Mouse (Mus musculus) midbrain, embryonic 14.5 days (tissue): Measurements from ENCODE around the gene Gm11032. TPM values are rescaled to one million over a fixed set of nuclear protein-coding genes. Genes with fewer than 3 reads are reported as not detected.

Experiments used
- ATAC-seq: fragments of 200-750 bp; cut with Nextera tagmentation; 2 replicates; pipeline ENCODE4 v1.8.0; 2017; ENCODE audit warnings: moderate number of reproducible peaks, moderate library complexity; ENCODE audit not compliant: low FRiP score, low TSS enrichment
- DNase-seq: peaks from one replicate; pipeline ENCODE4 v3.0.0-alpha.2; 2015
- H3K27ac ChIP-seq: fragments of 300-500 bp; sonication (generic); replicated peaks from 2 replicates; pipeline ENCODE4 v1.5.1; 2014; ENCODE audit warnings: mild to moderate bottlenecking, low read depth, low read length, moderate library complexity
- H3K27me3 ChIP-seq: fragments of 300-500 bp; sonication (generic); 2 replicates; pipeline ENCODE4 v1.6.1; 2014; ENCODE audit warnings: low read length, control low read depth, mixed read lengths; ENCODE audit not compliant: control insufficient read depth, insufficient read depth
- H3K36me3 ChIP-seq: fragments of 300-500 bp; sonication (generic); 2 replicates; pipeline ENCODE4 v1.6.1; 2014; ENCODE audit warnings: low read length, control low read depth; ENCODE audit not compliant: control insufficient read depth, insufficient read depth
- H3K4me1 ChIP-seq: fragments of 300-500 bp; sonication (generic); 2 replicates; pipeline ENCODE4 v1.6.1; 2014; ENCODE audit warnings: mild to moderate bottlenecking, antibody characterized with exemption, low read length, control low read depth; ENCODE audit not compliant: control insufficient read depth, insufficient read depth
- H3K4me2 ChIP-seq: fragments of 300-500 bp; sonication (generic); 2 replicates; pipeline ENCODE4 v1.6.1; 2014; ENCODE audit warnings: mild to moderate bottlenecking, low read length, moderate library complexity
- H3K4me3 ChIP-seq: fragments of 300-500 bp; sonication (generic); replicated peaks from 2 replicates; pipeline ENCODE4 v1.5.1; 2014; ENCODE audit warnings: low read depth, low read length
- H3K9ac ChIP-seq: fragments of 300-500 bp; sonication (generic); replicated peaks from 2 replicates; pipeline ENCODE4 v1.6.1; 2014; ENCODE audit warnings: mild to moderate bottlenecking, low read length, moderate library complexity
- H3K9me3 ChIP-seq: fragments of 300-500 bp; sonication (generic); 2 replicates; pipeline ENCODE4 v1.6.1; 2016; ENCODE audit warnings: low read length, control low read depth, mixed read lengths; ENCODE audit not compliant: control insufficient read depth
- whole genome bisulfite sequencing: fragments of 180-500 bp; shearing (Covaris S2); extraction: QIAGEN DNeasy Blood & Tissue Kit; methylation state at CpG from one replicate; pipeline ENCODE4 v1.1.7; 2014; 5-methylcytosine and 5-hydroxymethylcytosine counted together
- polyA plus RNA-seq: library from polyadenylated mRNA; unstranded; fragments of >200 nt; fragmentation: Nextera tagmentation; extraction: Ambion mirVana; gene quantifications from 2 replicates; pipeline ENCODE4 v1.2.1, GENCODE M21; 2014

Gm11032 gene
- polyA plus RNA-seq, 1 experiment from 2014 or later = not detected

- DNase-seq = no peak
- no peaks in the 10 kb centered on the region for H3K36me3 ChIP-seq
- H3K4me3 ChIP-seq = no peak overlapping the region
- H3K27me3 ChIP-seq = no peaks in the 10 kb centered on the region
- H3K27ac ChIP-seq = no peak overlapping the region
- 72% methylated on average over 2 of the region's 2 CpGs for WGBS
- no peak overlapping the region for H3K9ac ChIP-seq
- H3K4me2 ChIP-seq = no peak overlapping the region
- no peak for ATAC-seq
- no peaks in the 10 kb centered on the region for H3K9me3 ChIP-seq
- H3K4me1 ChIP-seq = no peaks in the 10 kb centered on the region
Observed at GRCm38 (mm10) chr11:4611904-4612303, 8.0 kb upstream of the Gm11032 start.

GRCm38 (mm10) chr11:4620501-4621108, 738 bp downstream of the Gm11032 start:
- H3K9me3 ChIP-seq = no peaks in the 10 kb centered on the region
- H3K27me3 ChIP-seq = no peaks in the 10 kb centered on the region
- ATAC-seq (no peak), DNase-seq (no peak)
- no peak overlapping the region for H3K27ac ChIP-seq
- WGBS = 61% methylated on average over 13 of the region's 13 CpGs
- no peak overlapping the region for H3K4me2 ChIP-seq
- H3K9ac ChIP-seq = no peak overlapping the region
- H3K4me3 ChIP-seq = no peak overlapping the region
- no peaks in the 10 kb centered on the region for H3K36me3 ChIP-seq
- H3K4me1 ChIP-seq = no peaks in the 10 kb centered on the region

GRCm38 (mm10) chr11:4621866-4622265, 2.0 kb downstream of the Gm11032 start:
- WGBS = 77% methylated on average over 4 of the region's 4 CpGs
- Histone ChIP-seq H3K27me3 (no peaks in the 10 kb centered on the region), H3K4me1 (no peaks in the 10 kb centered on the region), H3K4me3 (no peak overlapping the region), H3K4me2 (no peak overlapping the region), H3K36me3 (no peaks in the 10 kb centered on the region), H3K9me3 (no peaks in the 10 kb centered on the region), H3K27ac (no peak overlapping the region), H3K9ac (no peak overlapping the region)
- ATAC-seq = no peak
- no peak for DNase-seq

- Histone ChIP-seq H3K9ac (no peak overlapping the region), H3K4me2 (no peak overlapping the region), H3K4me3 (no peak overlapping the region), H3K36me3 (no peaks in the 10 kb centered on the region), H3K9me3 (no peaks in the 10 kb centered on the region), H3K4me1 (no peaks in the 10 kb centered on the region), H3K27me3 (no peaks in the 10 kb centered on the region), H3K27ac (no peak overlapping the region)
- 74% methylated on average over 7 of the region's 7 CpGs for WGBS
- DNase-seq (no peak), ATAC-seq (no peak)
Observed at GRCm38 (mm10) chr11:4622442-4622986, 2.6 kb downstream of the Gm11032 start.

- ATAC-seq (peak; percentile 64; the same call in 1 of the 2 replicates), DNase-seq (peak; percentile 59)
- H3K27ac ChIP-seq = no peak overlapping the region
- 53% methylated on average over 5 of the region's 5 CpGs for WGBS
- H3K4me1 ChIP-seq = no peaks in the 10 kb centered on the region
- H3K27me3 ChIP-seq = no peaks in the 10 kb centered on the region
- no peak overlapping the region for H3K4me2 ChIP-seq
- H3K36me3 ChIP-seq = no peaks in the 10 kb centered on the region
- no peaks in the 10 kb centered on the region for H3K9me3 ChIP-seq
- H3K9ac ChIP-seq = no peak overlapping the region
- H3K4me3 ChIP-seq = no peak overlapping the region
Observed at GRCm38 (mm10) chr11:4622997-4623396, 3.1 kb downstream of the Gm11032 start.

GRCm38 (mm10) chr11:4625931-4626330, 6.1 kb downstream of the Gm11032 start:
- peak overlapping the region; percentile 14 for H3K27ac ChIP-seq
- H3K4me1 ChIP-seq = 0 out of 2 replicates have a peak, but pooled peaks cover 5% of the 10 kb centered on the region
- peak; percentile 61 for DNase-seq
- no peaks in the 10 kb centered on the region for H3K36me3 ChIP-seq
- WGBS = 56% methylated on average over 7 of the region's 7 CpGs
- H3K9ac ChIP-seq = no peak overlapping the region
- H3K4me2 ChIP-seq = no peak overlapping the region
- no peaks in the 10 kb centered on the region for H3K9me3 ChIP-seq
- H3K4me3 ChIP-seq = no peak overlapping the region
- no peak for ATAC-seq
- no peaks in the 10 kb centered on the region for H3K27me3 ChIP-seq

GRCm38 (mm10) chr11:4627636-4628035, 7.8 kb downstream of the Gm11032 start:
- DNase-seq (peak; percentile 18), ATAC-seq (no peak)
- 73% methylated on average over 7 of the region's 7 CpGs for WGBS
- H3K9ac ChIP-seq = no peak overlapping the region
- H3K27me3 ChIP-seq = no peaks in the 10 kb centered on the region
- H3K36me3 ChIP-seq = no peaks in the 10 kb centered on the region
- 0 out of 2 replicates have a peak, but pooled peaks cover 5% of the 10 kb centered on the region for H3K4me1 ChIP-seq
- no peak overlapping the region for H3K4me3 ChIP-seq
- no peak overlapping the region for H3K4me2 ChIP-seq
- H3K9me3 ChIP-seq = no peaks in the 10 kb centered on the region
- no peak overlapping the region for H3K27ac ChIP-seq

- 31% methylated on average over 8 of the region's 8 CpGs for WGBS
- Histone ChIP-seq H3K9me3 (no peaks in the 10 kb centered on the region), H3K9ac (no peak overlapping the region), H3K4me1 (0 out of 2 replicates have a peak, but pooled peaks cover 5% of the 10 kb centered on the region), H3K4me3 (no peak overlapping the region), H3K27me3 (no peaks in the 10 kb centered on the region), H3K4me2 (no peak overlapping the region), H3K27ac (no peak overlapping the region), H3K36me3 (no peaks in the 10 kb centered on the region)
- ATAC-seq = no peak
- peak; percentile 23 for DNase-seq
Observed at GRCm38 (mm10) chr11:4629861-4630280, 10.0 kb downstream of the Gm11032 start.

GRCm38 (mm10) chr11:4633420-4633819, 13.6 kb downstream of the Gm11032 start:
- no peaks in the 10 kb centered on the region for H3K36me3 ChIP-seq
- no peaks in the 10 kb centered on the region for H3K27me3 ChIP-seq
- no peak for ATAC-seq
- no peaks in the 10 kb centered on the region for H3K9me3 ChIP-seq
- no peak for DNase-seq
- H3K4me2 ChIP-seq = no peak overlapping the region
- no peak overlapping the region for H3K4me3 ChIP-seq
- H3K4me1 ChIP-seq = peaks cover 12% of the 10 kb centered on the region
- H3K27ac ChIP-seq = no peak overlapping the region
- H3K9ac ChIP-seq = no peak overlapping the region
- 64% methylated on average over 2 of the region's 2 CpGs for WGBS
